Mouse (Mus musculus) cerebellum, adult 2 months (tissue): ENCODE measurements around the gene Rpp25l. TPM values are rescaled to one million over a fixed set of nuclear protein-coding genes. Genes with fewer than 3 reads are reported as not detected.

Source experiments
- DNase-seq, 2 experiments: peaks; one replicate each; pipeline ENCODE4 v3.0.0; 2021
- H3K27ac ChIP-seq: fragments of 200-500 bp; 2 replicates; pipeline ENCODE4 v1.5.1; 2012; ENCODE audit warnings: low read length, control low read depth, inconsistent platforms; ENCODE audit not compliant: insufficient read depth
- H3K27me3 ChIP-seq: fragments of 200-500 bp; 2 replicates; pipeline ENCODE4 v1.6.1; 2012; ENCODE audit warnings: inconsistent platforms, mild to moderate bottlenecking, low read length, moderate library complexity; ENCODE audit not compliant: control insufficient read depth, insufficient read depth
- H3K4me1 ChIP-seq: fragments of 200-500 bp; 2 replicates; pipeline ENCODE4 v1.6.1; 2011; ENCODE audit warnings: low read length; ENCODE audit not compliant: control insufficient read depth, insufficient read depth
- H3K4me3 ChIP-seq: fragments of 200-500 bp; replicated peaks from 2 replicates; pipeline ENCODE3; 2011; ENCODE audit warnings: mild to moderate bottlenecking, low read depth, low read length, control low read depth; ENCODE audit not compliant: insufficient read depth
- CTCF ChIP-seq: fragments of 200-500 bp; IDR thresholded peaks from 2 replicates; pipeline ENCODE4 v1.5.1; 2011; ENCODE audit warnings: low read depth, mild to moderate bottlenecking, control low read depth, low read length, moderate library complexity, borderline replicate concordance; ENCODE audit not compliant: insufficient read depth
- POLR2A ChIP-seq: fragments of 200-500 bp; IDR thresholded peaks from 2 replicates; pipeline ENCODE4 v1.6.1; 2011; ENCODE audit warnings: low read length, control low read depth, borderline replicate concordance; ENCODE audit not compliant: insufficient read depth
- WGBS: fragments of 180-500 bp; shearing (Covaris S2); methylation state at CpG from one replicate; pipeline ENCODE4 v1.1.7; 2018; 5-methylcytosine and 5-hydroxymethylcytosine counted together
- polyA plus RNA-seq: library from polyadenylated mRNA; depleted of rRNA; stranded (reverse); fragments of >200 nt; gene quantifications from 2 replicates; pipeline ENCODE4 v1.2.3, GENCODE M21; 2012; rRNA removed

Rpp25l gene
- polyA plus RNA-seq, 1 experiment = 43.3 TPM

DNA sequence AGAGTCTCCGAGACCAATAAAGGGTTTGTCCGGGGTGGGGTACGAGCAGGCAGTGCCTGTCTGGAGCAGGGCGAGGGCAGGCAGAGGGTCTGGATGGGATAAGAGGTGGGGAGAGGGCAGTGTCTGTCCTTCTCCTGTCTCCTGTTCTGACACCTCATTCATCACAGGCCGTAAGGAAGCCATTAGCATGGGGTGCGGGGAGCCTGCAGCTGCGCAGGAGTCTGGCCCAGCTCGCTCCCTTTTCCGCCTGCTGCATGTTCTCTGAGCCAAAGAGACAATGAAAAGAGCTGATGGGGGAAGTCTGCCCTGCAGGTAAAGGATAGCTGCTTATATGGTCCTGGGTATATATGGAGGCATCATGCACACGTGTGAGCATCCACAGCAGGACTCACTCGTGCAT lies 50.6 kb downstream of the Rpp25l start:
- Histone ChIP-seq H3K4me3 (no peak overlapping the region), H3K27me3 (no peaks in the 10 kb centered on the region), H3K4me1 (peaks cover 11% of the 10 kb centered on the region), H3K27ac (no peak overlapping the region)
- 89% methylated on average over 11 of the region's 11 CpGs for WGBS
- DNase-seq = no peak
- TF ChIP-seq POLR2A (no peak), CTCF (no peak)

Other genes with a start within 250 kb of the Rpp25l start
- 0.39 and 0.57 TPM in 2 replicates for gene Kif24, start 248.6 kb downstream of the Rpp25l start, polyA plus RNA-seq
- gene Nudt2, start 248.4 kb downstream of the Rpp25l start, polyA plus RNA-seq = 47.7 and 47.9 TPM in 2 replicates
- gene AI464131, start 210.5 kb downstream of the Rpp25l start, polyA plus RNA-seq = 18.6 and 19.9 TPM in 2 replicates
- gene 1110017D15Rik, start 196.2 kb downstream of the Rpp25l start, polyA plus RNA-seq = 4.3 and 6.4 TPM in 2 replicates
- 137 and 147 TPM in 2 replicates for gene Fam219a, start 144.0 kb downstream of the Rpp25l start, polyA plus RNA-seq
- gene Dnaic1, start 143.8 kb downstream of the Rpp25l start, polyA plus RNA-seq = 8.1 and 9.3 TPM in 2 replicates
- 168 and 174 TPM in 2 replicates for gene Enho, start 73.2 kb downstream of the Rpp25l start, polyA plus RNA-seq
- 101 and 105 TPM in 2 replicates for gene Cntfr, start 16.4 kb downstream of the Rpp25l start, polyA plus RNA-seq
- gene Il11ra1, start 13.5 kb downstream of the Rpp25l start, polyA plus RNA-seq = 64.9 and 69.7 TPM in 2 replicates
- 162 and 167 TPM in 2 replicates for gene Dctn3, start 9.6 kb upstream of the Rpp25l start, polyA plus RNA-seq
- 0.16 and 0.18 TPM in 2 replicates for gene Arid3c, start 17.6 kb upstream of the Rpp25l start, polyA plus RNA-seq
- 196 and 206 TPM in 2 replicates for gene Galt, start 41.7 kb upstream of the Rpp25l start, polyA plus RNA-seq
- 65.9 and 71.1 TPM in 2 replicates for gene Sigmar1, start 42.6 kb upstream of the Rpp25l start, polyA plus RNA-seq
- 236 and 247 TPM in 2 replicates for gene Ccl27a, start 60.7 kb upstream of the Rpp25l start, polyA plus RNA-seq
- not detected in 2 replicates for gene Gm21541, start 190.1 kb upstream of the Rpp25l start, polyA plus RNA-seq
- 8.1 and 9.7 TPM in 2 replicates for gene Gm20878, start 228.0 kb upstream of the Rpp25l start, polyA plus RNA-seq